Mouse (Mus musculus): Measurements from ENCODE around the gene Neurl4. TPM values are rescaled to one million over a fixed set of nuclear protein-coding genes. Genes with fewer than 3 reads are reported as not detected.

Neurl4 gene
- polyA plus RNA-seq, 1 experiment, result 85.5 TPM

GRCm38 (mm10) chr11:69917379-69917948 is 16.6 kb downstream of the Neurl4 start:
- TF ChIP-seq GATA1 (IDR thresholded peaks at IDR 0.05; ENCODE audit: low read length), result no peak

GRCm38 (mm10) chr11:69918118-69918517 is 17.2 kb downstream of the Neurl4 start:
- TF ChIP-seq GATA1 (IDR thresholded peaks at IDR 0.05; ENCODE audit: low read length), result no peak

- no peak for TF ChIP-seq GATA1 (IDR thresholded peaks at IDR 0.05; ENCODE audit: low read length)
These were observed 18.2 kb downstream of the Neurl4 start for GRCm38 (mm10) chr11:69919053-69919452.

GRCm38 (mm10) chr11:69919661-69920265 is 18.9 kb downstream of the Neurl4 start:
- TF ChIP-seq GATA1 (IDR thresholded peaks at IDR 0.05; ENCODE audit: low read length), result no peak

GRCm38 (mm10) chr11:69920266-69921031 is 19.6 kb downstream of the Neurl4 start:
- no peak for TF ChIP-seq GATA1 (IDR thresholded peaks at IDR 0.05; ENCODE audit: low read length)

GRCm38 (mm10) chr11:69921114-69922011 is 20.5 kb downstream of the Neurl4 start, which contains the start of gene Eif5a:
Gene Eif5a, minus strand, starts transcription at chr11:69921958.
- no peak for TF ChIP-seq GATA1 (IDR thresholded peaks at IDR 0.05; ENCODE audit: low read length)

GRCm38 (mm10) chr11:69922012-69922756 is 21.3 kb downstream of the Neurl4 start:
- TF ChIP-seq GATA1 (IDR thresholded peaks at IDR 0.05; ENCODE audit: low read length), result no peak

GRCm38 (mm10) chr11:69922796-69923195 is 21.9 kb downstream of the Neurl4 start:
- no peak for TF ChIP-seq GATA1 (IDR thresholded peaks at IDR 0.05; ENCODE audit: low read length)

- TF ChIP-seq GATA1 (IDR thresholded peaks at IDR 0.05; ENCODE audit: low read length), result no peak
These were observed 26.6 kb downstream of the Neurl4 start for GRCm38 (mm10) chr11:69927501-69927900.

GRCm38 (mm10) chr11:69929712-69930111 is 28.8 kb downstream of the Neurl4 start:
- TF ChIP-seq GATA1 (IDR thresholded peaks at IDR 0.05; ENCODE audit: low read length), result no peak

GRCm38 (mm10) chr11:69930967-69931537 is 30.2 kb downstream of the Neurl4 start:
- peak; percentile 35 for TF ChIP-seq GATA1 (IDR thresholded peaks at IDR 0.05; ENCODE audit: low read length)

- TF ChIP-seq GATA1 (IDR thresholded peaks at IDR 0.05; ENCODE audit: low read length), result no peak
These were observed 30.9 kb downstream of the Neurl4 start for GRCm38 (mm10) chr11:69931769-69932168.

- no peak for TF ChIP-seq GATA1 (IDR thresholded peaks at IDR 0.05; ENCODE audit: low read length)
These were observed 31.4 kb downstream of the Neurl4 start for GRCm38 (mm10) chr11:69932254-69932653.

- TF ChIP-seq GATA1 (IDR thresholded peaks at IDR 0.05; ENCODE audit: low read length), result no peak
These were observed 32.2 kb downstream of the Neurl4 start for GRCm38 (mm10) chr11:69933066-69933465.

All from G1E-ER4 (cell line).